Mouse (Mus musculus): Measurements from ENCODE around the gene Olfr1061. TPM values are rescaled to one million over a fixed set of nuclear protein-coding genes. Genes with fewer than 3 reads are reported as not detected.
"Not testable (repeated sequence)": the region's sequence is repeated elsewhere in the genome, so short reads cannot be mapped to it uniquely, and the experiment has no call there.

Gene Olfr1061
- total and polyA plus RNA-seq, 3 experiments: not detected

DNA sequence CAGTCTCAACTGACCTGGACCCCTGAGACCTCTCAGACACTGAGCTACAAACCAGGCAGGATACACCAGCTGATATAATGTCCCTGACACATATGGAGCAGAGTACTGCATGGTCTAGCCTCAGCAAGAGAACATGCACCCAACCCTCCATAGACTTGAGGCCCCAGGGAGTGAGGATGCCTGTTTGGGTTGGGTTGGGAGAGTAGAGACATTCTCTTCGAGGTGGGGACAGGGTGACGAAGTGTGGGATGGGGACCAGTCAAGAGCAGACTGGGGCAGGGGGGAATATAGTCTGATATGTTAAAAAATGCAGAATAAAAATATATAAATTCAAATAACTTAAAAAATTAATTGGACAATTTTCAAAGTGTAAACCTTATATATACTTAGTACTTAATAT is 18.7 kb downstream of the Olfr1061 start:
- Histone ChIP-seq H3K36me3 (ENCODE audit: control insufficient read depth in 1 of 2, insufficient read depth in 2 of 2, low read length in 2 of 2) (no peaks in the 10 kb centered on the region), H3K9ac (ENCODE audit: control insufficient read depth, low read depth, low read length, poor library complexity, severe bottlenecking) (no peak overlapping the region), H3K27ac (ENCODE audit: control insufficient read depth, low read depth, low read length) (no peak overlapping the region), H3K4me3 (ENCODE audit: control insufficient read depth in 1 of 2, insufficient read depth in 1 of 2, low read depth in 2 of 2, low read length in 2 of 2) (no peak overlapping the region), H3K9me3 (replicated peaks; ENCODE audit: insufficient read depth, low read length) (no peaks in the 10 kb centered on the region), H3K4me1 (ENCODE audit: control insufficient read depth in 1 of 2, insufficient read depth in 2 of 2, low read length in 2 of 2) (no peaks in the 10 kb centered on the region), H3K79me2 (ENCODE audit: control insufficient read depth, insufficient read depth, low read length, poor library complexity) (no peaks in the 10 kb centered on the region), H3K27me3 (ENCODE audit: control insufficient read depth in 1 of 2, insufficient read depth in 2 of 2, low read length in 2 of 2) (no peaks in the 10 kb centered on the region)
- no peak for TF ChIP-seq CHD1 (IDR thresholded peaks at IDR 0.05; ENCODE audit: low read depth, low read length)
- TF ChIP-seq JUND (IDR thresholded peaks at IDR 0.05; ENCODE audit: low read depth, low read length): no peak
- no peak for TF ChIP-seq TCF12 (IDR thresholded peaks at IDR 0.05; ENCODE audit: low read depth, low read length)
- TF ChIP-seq USF1 (IDR thresholded peaks at IDR 0.05; ENCODE audit: low read depth, low read length): no peak
- no peak for TF ChIP-seq E2F4 (IDR thresholded peaks at IDR 0.05; ENCODE audit: borderline replicate concordance, low read depth, low read length)
- TF ChIP-seq RAD21 (IDR thresholded peaks at IDR 0.05; ENCODE audit: low read depth, low read length): no peak
- TF ChIP-seq POLR2AphosphoS5 (IDR thresholded peaks at IDR 0.05; ENCODE audit: borderline replicate concordance, low read depth, low read length): no peak
- TF ChIP-seq SIN3A (IDR thresholded peaks at IDR 0.05; ENCODE audit: low read length): no peak
- no peak for TF ChIP-seq TBP (IDR thresholded peaks at IDR 0.05; ENCODE audit: low read depth, low read length)
- no peak for TF ChIP-seq ZMIZ1 (IDR thresholded peaks at IDR 0.05; ENCODE audit: low read depth, low read length)
- no peak for TF ChIP-seq NELFE (IDR thresholded peaks at IDR 0.05; ENCODE audit: low read depth, low read length)
- no peak for TF ChIP-seq MAZ (IDR thresholded peaks at IDR 0.05; ENCODE audit: low read depth, low read length)
- no peak for TF ChIP-seq TAL1 (IDR thresholded peaks at IDR 0.05; ENCODE audit: low read length)
- TF ChIP-seq KAT2A (conservative IDR thresholded peaks at IDR 0.05; ENCODE audit: low read depth, low read length): no peak
- no peak for TF ChIP-seq EP300 (IDR thresholded peaks at IDR 0.05; ENCODE audit: low read depth in 1 of 2, low read length in 2 of 2)
- no peak for TF ChIP-seq USF2 (IDR thresholded peaks at IDR 0.05; ENCODE audit: borderline replicate concordance in 1 of 2, insufficient read depth in 1 of 2, low read depth in 1 of 2, low read length in 2 of 2)
- no peak for DNase-seq (ENCODE audit: low read depth, low spot score)

DNA sequence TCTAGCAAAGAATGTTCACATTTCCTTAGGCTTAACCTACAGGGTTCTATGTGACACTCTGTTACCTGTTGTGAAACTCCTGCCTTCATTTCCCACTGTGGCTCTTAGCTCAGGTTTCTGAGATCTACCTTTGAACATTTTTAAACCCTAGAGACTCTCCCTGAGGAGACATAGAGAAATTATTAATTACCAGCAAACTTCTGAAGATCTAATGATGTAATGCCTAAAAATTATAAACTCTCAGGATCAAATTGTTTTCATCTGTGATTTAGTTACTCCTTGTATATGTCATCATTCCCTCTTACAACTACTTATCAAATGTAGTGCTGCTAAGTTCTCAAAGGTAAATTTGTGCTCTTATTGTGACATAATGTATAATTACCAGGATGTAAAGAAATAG is 25.4 kb downstream of the Olfr1061 start, which contains the start of gene Olfr1058:
Gene Olfr1058 (minus strand): TSS at position 101 of the 400 bp plus-strand sequence.
- H3K27ac ChIP-seq (ENCODE audit: control insufficient read depth, low read depth, low read length); H3K4me1 ChIP-seq (ENCODE audit: control insufficient read depth in 1 of 2, insufficient read depth in 2 of 2, low read length in 2 of 2); H3K27me3 ChIP-seq (ENCODE audit: control insufficient read depth in 1 of 2, insufficient read depth in 2 of 2, low read length in 2 of 2); H3K4me3 ChIP-seq (ENCODE audit: control insufficient read depth in 1 of 2, insufficient read depth in 1 of 2, low read depth in 2 of 2, low read length in 2 of 2); H3K79me2 ChIP-seq (ENCODE audit: control insufficient read depth, insufficient read depth, low read length, poor library complexity); H3K9me3 ChIP-seq (replicated peaks; ENCODE audit: insufficient read depth, low read length); H3K36me3 ChIP-seq (ENCODE audit: control insufficient read depth in 1 of 2, insufficient read depth in 2 of 2, low read length in 2 of 2); H3K9ac ChIP-seq (ENCODE audit: control insufficient read depth, low read depth, low read length, poor library complexity, severe bottlenecking); DNase-seq (ENCODE audit: low read depth, low spot score): not testable (repeated sequence)
